Mouse (Mus musculus): ENCODE results near the gene Tnni3k. TPM values are rescaled to one million over a fixed set of nuclear protein-coding genes. Genes with fewer than 3 reads are reported as not detected.

Tnni3k gene
- polyA plus RNA-seq, 1 experiment from 2014 or later, result 0.05 TPM

GRCm38 (mm10) chr3:154815606-154816005 is 239.6 kb downstream of the Tnni3k start:
- 61% methylated on average over 2 of the region's 2 CpGs for WGBS
- ATAC-seq (ENCODE audit: low FRiP score) (no peak), DNase-seq (ENCODE audit: low spot score) (no peak)
- no peaks in the 10 kb centered on the region for H3K9me3 ChIP-seq (ENCODE audit: control insufficient read depth, low read length)
- H3K4me2 ChIP-seq (replicated peaks; ENCODE audit: low read depth, low read length), result no peak overlapping the region
- no peak overlapping the region for H3K9ac ChIP-seq (ENCODE audit: low read depth, low read length)
- no peak overlapping the region for H3K4me3 ChIP-seq (ENCODE audit: low read depth, low read length)
- no peaks in the 10 kb centered on the region for H3K36me3 ChIP-seq (ENCODE audit: control insufficient read depth, insufficient read depth, low read length)
- H3K4me1 ChIP-seq (replicated peaks; ENCODE audit: control insufficient read depth, insufficient read depth, low read length), result no peaks in the 10 kb centered on the region
- H3K27me3 ChIP-seq (ENCODE audit: control insufficient read depth, insufficient read depth, low read length), result no peaks in the 10 kb centered on the region
- H3K27ac ChIP-seq (ENCODE audit: low read depth, low read length), result no peak overlapping the region

DNA sequence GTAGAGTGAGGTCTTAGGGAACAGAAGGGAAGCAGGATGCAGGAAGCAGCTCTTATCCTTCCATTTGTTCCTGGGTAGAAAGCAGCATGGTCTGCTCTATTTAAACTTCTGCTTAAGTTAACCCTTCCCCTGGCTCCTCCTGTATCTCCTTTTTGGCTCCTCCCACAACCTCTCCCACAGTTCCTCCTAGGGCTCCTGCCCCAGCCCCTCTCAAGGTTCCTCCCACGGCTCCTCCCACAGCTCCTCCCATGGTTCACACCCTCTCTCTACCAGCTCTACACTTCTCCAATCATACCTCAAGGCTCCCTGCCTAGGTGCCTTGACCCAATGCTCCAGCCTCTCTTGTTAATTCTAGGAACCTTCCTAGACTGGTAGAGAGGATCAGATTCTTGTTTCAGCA is 242.3 kb downstream of the Tnni3k start:
- Histone ChIP-seq H3K36me3 (ENCODE audit: control insufficient read depth, insufficient read depth, low read length) (no peaks in the 10 kb centered on the region), H3K27ac (ENCODE audit: low read depth, low read length) (no peak overlapping the region), H3K4me3 (ENCODE audit: low read depth, low read length) (no peak overlapping the region), H3K4me1 (replicated peaks; ENCODE audit: control insufficient read depth, insufficient read depth, low read length) (no peaks in the 10 kb centered on the region), H3K4me2 (replicated peaks; ENCODE audit: low read depth, low read length) (no peak overlapping the region), H3K9me3 (ENCODE audit: control insufficient read depth, low read length) (no peaks in the 10 kb centered on the region), H3K27me3 (ENCODE audit: control insufficient read depth, insufficient read depth, low read length) (no peaks in the 10 kb centered on the region), H3K9ac (ENCODE audit: low read depth, low read length) (no peak overlapping the region)
- 67% methylated on average over 1 of the region's 1 CpGs for WGBS
- ATAC-seq (ENCODE audit: low FRiP score) (no peak), DNase-seq (ENCODE audit: low spot score) (no peak)

GRCm38 (mm10) chr3:154811833-154812232 is 243.4 kb downstream of the Tnni3k start:
- Histone ChIP-seq H3K4me3 (ENCODE audit: low read depth, low read length) (no peak overlapping the region), H3K27me3 (ENCODE audit: control insufficient read depth, insufficient read depth, low read length) (no peaks in the 10 kb centered on the region), H3K36me3 (ENCODE audit: control insufficient read depth, insufficient read depth, low read length) (no peaks in the 10 kb centered on the region), H3K4me2 (replicated peaks; ENCODE audit: low read depth, low read length) (no peak overlapping the region), H3K9ac (ENCODE audit: low read depth, low read length) (no peak overlapping the region), H3K9me3 (ENCODE audit: control insufficient read depth, low read length) (no peaks in the 10 kb centered on the region), H3K4me1 (replicated peaks; ENCODE audit: control insufficient read depth, insufficient read depth, low read length) (no peaks in the 10 kb centered on the region), H3K27ac (ENCODE audit: low read depth, low read length) (no peak overlapping the region)
- 69% methylated on average over 9 of the region's 9 CpGs for WGBS
- ATAC-seq (ENCODE audit: low FRiP score), result no peak
- no peak for DNase-seq (ENCODE audit: low spot score)

- H3K27me3 ChIP-seq (ENCODE audit: control insufficient read depth, insufficient read depth, low read length), result no peaks in the 10 kb centered on the region
- H3K27ac ChIP-seq (ENCODE audit: low read depth, low read length), result no peak overlapping the region
- 23% methylated on average over 9 of the region's 9 CpGs for WGBS
- no peak overlapping the region for H3K9ac ChIP-seq (ENCODE audit: low read depth, low read length)
- H3K4me1 ChIP-seq (replicated peaks; ENCODE audit: control insufficient read depth, insufficient read depth, low read length), result no peaks in the 10 kb centered on the region
- H3K4me3 ChIP-seq (ENCODE audit: low read depth, low read length), result no peak overlapping the region
- DNase-seq (ENCODE audit: low spot score) (no peak), ATAC-seq (ENCODE audit: low FRiP score) (no peak)
- no peaks in the 10 kb centered on the region for H3K9me3 ChIP-seq (ENCODE audit: control insufficient read depth, low read length)
- no peak overlapping the region for H3K4me2 ChIP-seq (replicated peaks; ENCODE audit: low read depth, low read length)
- H3K36me3 ChIP-seq (ENCODE audit: control insufficient read depth, insufficient read depth, low read length), result no peaks in the 10 kb centered on the region
Measured at GRCm38 (mm10) chr3:154811281-154811680, 243.9 kb downstream of the Tnni3k start.

DNA sequence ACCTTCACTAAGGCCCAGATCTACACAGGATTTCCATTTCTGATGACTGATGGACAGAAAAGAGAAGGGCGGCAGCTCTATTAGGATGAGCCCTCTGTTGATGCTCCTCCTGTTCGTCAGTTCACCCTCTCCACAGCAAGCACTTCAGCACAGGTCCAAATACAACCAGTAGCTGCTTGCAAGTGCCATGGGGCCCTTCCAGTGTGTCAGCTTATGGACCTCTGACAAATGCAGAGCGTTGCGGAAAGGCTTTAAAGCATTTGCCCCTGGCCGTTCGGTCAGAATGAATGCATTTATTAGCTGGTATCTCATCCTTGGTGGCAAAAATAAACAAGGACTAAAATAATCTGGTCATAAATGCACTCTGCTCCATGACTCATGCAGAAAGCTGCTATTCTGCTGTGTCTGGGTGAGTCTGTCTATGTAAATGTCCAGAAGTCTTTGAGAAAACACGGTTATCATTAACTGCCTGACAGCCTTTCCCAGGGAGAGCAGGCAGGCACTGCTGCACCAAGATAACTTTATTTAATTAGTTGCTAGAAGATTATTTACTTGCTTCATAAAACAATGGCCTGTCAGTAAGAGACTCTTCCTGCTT is 244.8 kb downstream of the Tnni3k start:
- H3K27ac ChIP-seq (ENCODE audit: low read depth, low read length), result no peak overlapping the region
- 68% methylated on average over 7 of the region's 7 CpGs for WGBS

GRCm38 (mm10) chr3:154806626-154807025 is 248.6 kb downstream of the Tnni3k start:
- no peaks in the 10 kb centered on the region for H3K9me3 ChIP-seq (ENCODE audit: control insufficient read depth, low read length)
- no peak overlapping the region for H3K4me2 ChIP-seq (replicated peaks; ENCODE audit: low read depth, low read length)
- peak; percentile 55 for DNase-seq (ENCODE audit: low spot score)
- 33% methylated on average over 7 of the region's 7 CpGs for WGBS
- no peak overlapping the region; the same call in 1 of the 2 replicates for H3K27ac ChIP-seq (ENCODE audit: low read depth, low read length)
- H3K27me3 ChIP-seq (ENCODE audit: control insufficient read depth, insufficient read depth, low read length), result no peaks in the 10 kb centered on the region
- peak; percentile 62 for ATAC-seq (ENCODE audit: low FRiP score)
- no peak overlapping the region for H3K4me3 ChIP-seq (ENCODE audit: low read depth, low read length)
- H3K9ac ChIP-seq (ENCODE audit: low read depth, low read length), result no peak overlapping the region
- H3K36me3 ChIP-seq (ENCODE audit: control insufficient read depth, insufficient read depth, low read length), result no peaks in the 10 kb centered on the region
- no peaks in the 10 kb centered on the region for H3K4me1 ChIP-seq (replicated peaks; ENCODE audit: control insufficient read depth, insufficient read depth, low read length)

More for the DNA sequence above, 244.8 kb downstream of the Tnni3k start:
- Histone ChIP-seq H3K36me3 (ENCODE audit: control insufficient read depth, insufficient read depth, low read length) (no peaks in the 10 kb centered on the region), H3K4me2 (replicated peaks; ENCODE audit: low read depth, low read length) (no peak overlapping the region), H3K4me3 (ENCODE audit: low read depth, low read length) (no peak overlapping the region), H3K9ac (ENCODE audit: low read depth, low read length) (no peak overlapping the region), H3K27me3 (ENCODE audit: control insufficient read depth, insufficient read depth, low read length) (no peaks in the 10 kb centered on the region), H3K9me3 (ENCODE audit: control insufficient read depth, low read length) (no peaks in the 10 kb centered on the region), H3K4me1 (replicated peaks; ENCODE audit: control insufficient read depth, insufficient read depth, low read length) (no peaks in the 10 kb centered on the region)
- DNase-seq (ENCODE audit: low spot score) (no peak), ATAC-seq (ENCODE audit: low FRiP score) (no peak)

DNA sequence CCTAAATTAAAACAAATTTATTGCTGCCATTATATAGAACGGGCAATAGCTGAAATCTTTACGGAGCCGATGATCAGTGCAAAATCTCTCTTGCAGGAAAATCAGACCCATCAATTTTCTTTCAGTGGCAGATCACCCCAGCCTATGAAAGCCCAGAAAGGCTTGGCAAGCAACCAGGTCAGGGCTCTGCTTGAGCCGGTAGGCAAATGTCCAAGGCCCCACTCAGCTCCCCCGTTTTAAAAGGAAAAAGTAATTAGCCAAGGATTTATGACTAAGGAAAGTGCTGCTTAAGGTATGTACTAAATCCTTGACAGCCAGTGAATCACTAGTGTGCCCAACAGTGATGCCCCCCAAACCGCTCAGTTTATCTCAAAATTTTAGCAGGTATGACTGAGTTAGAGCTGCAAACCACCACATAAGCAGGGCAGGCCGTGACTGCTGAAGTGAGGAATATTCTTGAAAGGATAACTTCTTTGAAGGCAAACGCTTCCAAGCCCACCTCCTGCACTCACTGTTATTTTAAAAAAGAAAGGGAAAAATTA is 254.2 kb downstream of the Tnni3k start:
- DNase-seq (ENCODE audit: low spot score) (no peak), ATAC-seq (ENCODE audit: low FRiP score) (no peak)
- no peaks in the 10 kb centered on the region for H3K4me1 ChIP-seq (replicated peaks; ENCODE audit: control insufficient read depth, insufficient read depth, low read length)
- 84% methylated on average over 8 of the region's 8 CpGs for WGBS
- H3K9me3 ChIP-seq (ENCODE audit: control insufficient read depth, low read length), result no peaks in the 10 kb centered on the region
- H3K9ac ChIP-seq (ENCODE audit: low read depth, low read length), result no peak overlapping the region
- no peaks in the 10 kb centered on the region for H3K27me3 ChIP-seq (ENCODE audit: control insufficient read depth, insufficient read depth, low read length)
- no peak overlapping the region for H3K4me2 ChIP-seq (replicated peaks; ENCODE audit: low read depth, low read length)
- no peak overlapping the region for H3K27ac ChIP-seq (ENCODE audit: low read depth, low read length)
- no peak overlapping the region for H3K4me3 ChIP-seq (ENCODE audit: low read depth, low read length)
- H3K36me3 ChIP-seq (ENCODE audit: control insufficient read depth, insufficient read depth, low read length), result no peaks in the 10 kb centered on the region

- Histone ChIP-seq H3K9ac (ENCODE audit: low read depth, low read length) (no peak overlapping the region), H3K36me3 (ENCODE audit: control insufficient read depth, insufficient read depth, low read length) (no peaks in the 10 kb centered on the region), H3K4me2 (replicated peaks; ENCODE audit: low read depth, low read length) (no peak overlapping the region), H3K4me1 (replicated peaks; ENCODE audit: control insufficient read depth, insufficient read depth, low read length) (no peaks in the 10 kb centered on the region), H3K27me3 (ENCODE audit: control insufficient read depth, insufficient read depth, low read length) (no peaks in the 10 kb centered on the region), H3K27ac (ENCODE audit: low read depth, low read length) (no peak overlapping the region), H3K9me3 (ENCODE audit: control insufficient read depth, low read length) (no peaks in the 10 kb centered on the region), H3K4me3 (ENCODE audit: low read depth, low read length) (no peak overlapping the region)
- DNase-seq (ENCODE audit: low spot score), result no peak
- no peak for ATAC-seq (ENCODE audit: low FRiP score)
- WGBS, result 87% methylated on average over 8 of the region's 8 CpGs
Measured at GRCm38 (mm10) chr3:154800454-154800853, 254.8 kb downstream of the Tnni3k start.

DNA sequence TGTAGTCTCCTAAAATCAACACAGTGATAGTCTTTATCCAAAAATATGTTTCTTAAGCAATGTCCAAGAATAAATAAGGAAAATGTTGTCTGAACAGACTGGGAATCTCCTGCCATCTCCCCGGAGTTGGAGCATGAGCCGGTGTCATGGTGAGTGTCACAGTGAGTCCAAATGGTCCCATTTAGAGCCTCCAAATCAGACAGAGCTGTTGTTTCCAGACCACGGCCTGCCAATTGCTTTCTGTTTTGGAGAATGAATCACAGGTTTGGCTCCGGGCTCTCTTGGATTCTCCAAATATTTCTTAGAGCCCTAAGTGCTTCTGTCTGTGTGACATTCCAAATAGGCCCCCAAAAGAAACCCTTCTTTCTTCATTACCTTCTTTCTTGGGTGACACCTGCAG is 256.4 kb downstream of the Tnni3k start:
- Histone ChIP-seq H3K27ac (ENCODE audit: low read depth, low read length) (no peak overlapping the region), H3K9me3 (ENCODE audit: control insufficient read depth, low read length) (no peaks in the 10 kb centered on the region), H3K9ac (ENCODE audit: low read depth, low read length) (no peak overlapping the region), H3K4me2 (replicated peaks; ENCODE audit: low read depth, low read length) (no peak overlapping the region), H3K36me3 (ENCODE audit: control insufficient read depth, insufficient read depth, low read length) (no peaks in the 10 kb centered on the region), H3K4me1 (replicated peaks; ENCODE audit: control insufficient read depth, insufficient read depth, low read length) (no peaks in the 10 kb centered on the region), H3K27me3 (ENCODE audit: control insufficient read depth, insufficient read depth, low read length) (no peaks in the 10 kb centered on the region), H3K4me3 (ENCODE audit: low read depth, low read length) (no peak overlapping the region)
- DNase-seq (ENCODE audit: low spot score), result no peak
- ATAC-seq (ENCODE audit: low FRiP score), result no peak
- WGBS, result 84% methylated on average over 4 of the region's 4 CpGs
